Mouse (Mus musculus): ENCODE results near the gene Atad5. TPM values are rescaled to one million over a fixed set of nuclear protein-coding genes. Genes with fewer than 3 reads are reported as not detected.
A peak's percentile ranks its signal among the peaks of the same experiment; 100 is the strongest.
"Not testable (repeated sequence)": the region's sequence is repeated elsewhere in the genome, so short reads cannot be mapped to it uniquely, and the experiment has no call there.

Atad5 gene
- polyA plus RNA-seq (2015; fragmentation: Nextera tagmentation; extraction: Ambion mirVana): 8.5 and 9.3 TPM in 2 replicates

- Histone ChIP-seq H3K4me1 (0 out of 2 replicates have a peak, but pooled peaks cover 5% of the 10 kb centered on the region), H3K27me3 (no peaks in the 10 kb centered on the region), H3K4me3 (replicated peaks) (peak within 1 kb of the TSS; percentile 71), H3K4me2 (replicated peaks) (peak within 1 kb of the TSS; percentile 73), H3K9ac (peak within 1 kb of the TSS; percentile 96), H3K9me3 (replicated peaks) (no peaks in the 10 kb centered on the region), H3K36me3 (no peaks in the 10 kb centered on the region), H3K27ac (replicated peaks) (peak within 1 kb of the TSS; percentile 44; the same call in 1 of the 2 replicates)
- WGBS: 5% methylated on average over 57 of the region's 57 CpGs
- ATAC-seq (ENCODE audit: insufficient number of reproducible peaks, low FRiP score, low TSS enrichment, low read depth): peak; percentile 76
Measured at GRCm38 (mm10) chr11:80088917-80089816, at the start of gene Atad5. Gene Atad5, plus strand, starts transcription at chr11:80089400.

- Histone ChIP-seq H3K4me1 (no peaks in the 10 kb centered on the region), H3K9me3 (replicated peaks) (no peaks in the 10 kb centered on the region), H3K36me3 (peaks cover 8% of the 10 kb centered on the region), H3K4me3 (replicated peaks) (no peak overlapping the region), H3K27ac (replicated peaks) (no peak overlapping the region), H3K27me3 (no peaks in the 10 kb centered on the region), H3K4me2 (replicated peaks) (no peak overlapping the region), H3K9ac (no peak overlapping the region)
- no peak for ATAC-seq (ENCODE audit: insufficient number of reproducible peaks, low FRiP score, low TSS enrichment, low read depth)
- 53% methylated on average over 10 of the region's 10 CpGs for WGBS
Measured at GRCm38 (mm10) chr11:80042615-80043418, 46.4 kb upstream of the Atad5 start.

GRCm38 (mm10) chr11:80043419-80043817, 45.8 kb upstream of the Atad5 start:
- no peaks in the 10 kb centered on the region for H3K9me3 ChIP-seq (replicated peaks)
- no peak overlapping the region for H3K4me2 ChIP-seq (replicated peaks)
- H3K36me3 ChIP-seq: peaks cover 12% of the 10 kb centered on the region
- no peak overlapping the region for H3K4me3 ChIP-seq (replicated peaks)
- no peak overlapping the region for H3K9ac ChIP-seq
- H3K27ac ChIP-seq (replicated peaks): no peak overlapping the region
- no peaks in the 10 kb centered on the region for H3K27me3 ChIP-seq
- ATAC-seq (ENCODE audit: insufficient number of reproducible peaks, low FRiP score, low TSS enrichment, low read depth): no peak
- H3K4me1 ChIP-seq: no peaks in the 10 kb centered on the region
- 75% methylated on average over 8 of the region's 8 CpGs for whole genome bisulfite sequencing

GRCm38 (mm10) chr11:80046856-80047255, 42.3 kb upstream of the Atad5 start:
- Histone ChIP-seq H3K36me3 (peaks cover 23% of the 10 kb centered on the region), H3K27me3 (no peaks in the 10 kb centered on the region), H3K9me3 (replicated peaks) (no peaks in the 10 kb centered on the region), H3K4me3 (replicated peaks) (no peak overlapping the region), H3K4me2 (replicated peaks) (no peak overlapping the region), H3K9ac (no peak overlapping the region), H3K4me1 (peaks cover 3% of the 10 kb centered on the region; the same call in 1 of the 2 replicates), H3K27ac (replicated peaks) (no peak overlapping the region)
- WGBS: 88% methylated on average over 7 of the region's 7 CpGs
- no peak for ATAC-seq (ENCODE audit: insufficient number of reproducible peaks, low FRiP score, low TSS enrichment, low read depth)

GRCm38 (mm10) chr11:80050088-80050487, 39.1 kb upstream of the Atad5 start:
- WGBS: 24% methylated on average over 2 of the region's 2 CpGs
- Histone ChIP-seq H3K9ac (no peak overlapping the region), H3K9me3 (replicated peaks) (no peaks in the 10 kb centered on the region), H3K27me3 (no peaks in the 10 kb centered on the region), H3K4me1 (peaks cover 3% of the 10 kb centered on the region; the same call in 1 of the 2 replicates), H3K4me3 (replicated peaks) (no peak overlapping the region), H3K27ac (replicated peaks) (no peak overlapping the region), H3K4me2 (replicated peaks) (no peak overlapping the region), H3K36me3 (peaks cover 47% of the 10 kb centered on the region)
- peak; percentile 79 for ATAC-seq (ENCODE audit: insufficient number of reproducible peaks, low FRiP score, low TSS enrichment, low read depth)

- Histone ChIP-seq H3K27ac (replicated peaks) (0 out of 2 replicates have a peak overlapping the region, but pooled peaks have one; percentile 17), H3K4me2 (replicated peaks) (no peak overlapping the region), H3K4me1 (peaks cover 3% of the 10 kb centered on the region; the same call in 1 of the 2 replicates), H3K27me3 (no peaks in the 10 kb centered on the region), H3K9me3 (replicated peaks) (no peaks in the 10 kb centered on the region), H3K36me3 (peaks cover 61% of the 10 kb centered on the region), H3K4me3 (replicated peaks) (no peak overlapping the region), H3K9ac (no peak overlapping the region)
- ATAC-seq (ENCODE audit: insufficient number of reproducible peaks, low FRiP score, low TSS enrichment, low read depth): no peak
- 62% methylated on average over 7 of the region's 7 CpGs for WGBS
Measured at GRCm38 (mm10) chr11:80052456-80052855, 36.7 kb upstream of the Atad5 start.

- 82% methylated on average over 5 of the region's 5 CpGs for WGBS
- Histone ChIP-seq H3K36me3 (peaks cover 62% of the 10 kb centered on the region), H3K4me3 (replicated peaks) (no peak overlapping the region), H3K9ac (no peak overlapping the region), H3K4me2 (replicated peaks) (no peak overlapping the region), H3K9me3 (replicated peaks) (no peaks in the 10 kb centered on the region), H3K27ac (replicated peaks) (no peak overlapping the region), H3K27me3 (no peaks in the 10 kb centered on the region), H3K4me1 (peaks cover 3% of the 10 kb centered on the region; the same call in 1 of the 2 replicates)
- no peak for ATAC-seq (ENCODE audit: insufficient number of reproducible peaks, low FRiP score, low TSS enrichment, low read depth)
Measured at GRCm38 (mm10) chr11:80053171-80053570, 36.0 kb upstream of the Atad5 start.

- ATAC-seq (ENCODE audit: insufficient number of reproducible peaks, low FRiP score, low TSS enrichment, low read depth): no peak
- H3K36me3 ChIP-seq: peaks cover 61% of the 10 kb centered on the region
- 77% methylated on average over 4 of the region's 4 CpGs for WGBS
Measured at GRCm38 (mm10) chr11:80054659-80055058, 34.5 kb upstream of the Atad5 start.

GRCm38 (mm10) chr11:80056141-80056540, 33.1 kb upstream of the Atad5 start:
- H3K4me3 ChIP-seq (replicated peaks): no peak overlapping the region
- no peak overlapping the region for H3K9ac ChIP-seq
- no peaks in the 10 kb centered on the region for H3K4me1 ChIP-seq
- 84% methylated on average over 9 of the region's 9 CpGs for WGBS
- H3K27ac ChIP-seq (replicated peaks): no peak overlapping the region
- H3K27me3 ChIP-seq: no peaks in the 10 kb centered on the region
- peaks cover 69% of the 10 kb centered on the region for H3K36me3 ChIP-seq
- ATAC-seq (ENCODE audit: insufficient number of reproducible peaks, low FRiP score, low TSS enrichment, low read depth): no peak
- H3K4me2 ChIP-seq (replicated peaks): no peak overlapping the region
- no peaks in the 10 kb centered on the region for H3K9me3 ChIP-seq (replicated peaks)

More at GRCm38 (mm10) chr11:80054659-80055058, 34.5 kb upstream of the Atad5 start:
- Histone ChIP-seq H3K27ac (replicated peaks) (no peak overlapping the region), H3K27me3 (no peaks in the 10 kb centered on the region), H3K4me1 (peaks cover 3% of the 10 kb centered on the region; the same call in 1 of the 2 replicates), H3K4me3 (replicated peaks) (no peak overlapping the region), H3K4me2 (replicated peaks) (no peak overlapping the region), H3K9ac (no peak overlapping the region), H3K9me3 (replicated peaks) (no peaks in the 10 kb centered on the region)

- H3K36me3 ChIP-seq: peaks cover 44% of the 10 kb centered on the region
- H3K27me3 ChIP-seq: no peaks in the 10 kb centered on the region
- WGBS: 45% methylated on average over 4 of the region's 4 CpGs
- no peak overlapping the region for H3K4me2 ChIP-seq (replicated peaks)
- no peak overlapping the region for H3K27ac ChIP-seq (replicated peaks)
- no peaks in the 10 kb centered on the region for H3K9me3 ChIP-seq (replicated peaks)
- ATAC-seq (ENCODE audit: insufficient number of reproducible peaks, low FRiP score, low TSS enrichment, low read depth): 0 out of 2 replicates have a peak, but pooled peaks have one; percentile 54
- H3K4me1 ChIP-seq: no peaks in the 10 kb centered on the region
- no peak overlapping the region for H3K9ac ChIP-seq
- H3K4me3 ChIP-seq (replicated peaks): no peak overlapping the region
Measured at GRCm38 (mm10) chr11:80062159-80062558, 27.0 kb upstream of the Atad5 start.

- not testable (repeated sequence) for H3K4me3 ChIP-seq (replicated peaks)
- 84% methylated on average over 4 of the region's 4 CpGs for WGBS
Measured at GRCm38 (mm10) chr11:80066373-80066772, 22.8 kb upstream of the Atad5 start.

More at GRCm38 (mm10) chr11:80066373-80066772, 22.8 kb upstream of the Atad5 start:
- H3K4me2 ChIP-seq (replicated peaks); H3K9ac ChIP-seq; H3K9me3 ChIP-seq (replicated peaks); ATAC-seq (ENCODE audit: insufficient number of reproducible peaks, low FRiP score, low TSS enrichment, low read depth); H3K4me1 ChIP-seq; H3K27ac ChIP-seq (replicated peaks); H3K27me3 ChIP-seq: not testable (repeated sequence)
- H3K36me3 ChIP-seq: peaks cover 13% of the 10 kb centered on the region; the same call in 1 of the 2 replicates
